Mouse (Mus musculus) cerebellum, adult 2 months (tissue): ENCODE results near the gene Rps19bp1. TPM values are rescaled to one million over a fixed set of nuclear protein-coding genes. Genes with fewer than 3 reads are reported as not detected.

ENCODE experiments used
- DNase-seq, 2 experiments: peaks; one replicate each; pipeline ENCODE4 v3.0.0; 2021
- H3K27ac ChIP-seq: fragments of 200-500 bp; 2 replicates; pipeline ENCODE4 v1.5.1; 2012; ENCODE audit warnings: low read length, control low read depth, inconsistent platforms; ENCODE audit not compliant: insufficient read depth
- H3K27me3 ChIP-seq: fragments of 200-500 bp; 2 replicates; pipeline ENCODE4 v1.6.1; 2012; ENCODE audit warnings: inconsistent platforms, mild to moderate bottlenecking, low read length, moderate library complexity; ENCODE audit not compliant: control insufficient read depth, insufficient read depth
- H3K4me1 ChIP-seq: fragments of 200-500 bp; 2 replicates; pipeline ENCODE4 v1.6.1; 2011; ENCODE audit warnings: low read length; ENCODE audit not compliant: control insufficient read depth, insufficient read depth
- H3K4me3 ChIP-seq: fragments of 200-500 bp; replicated peaks from 2 replicates; pipeline ENCODE3; 2011; ENCODE audit warnings: mild to moderate bottlenecking, low read depth, low read length, control low read depth; ENCODE audit not compliant: insufficient read depth
- CTCF ChIP-seq: fragments of 200-500 bp; IDR thresholded peaks from 2 replicates; pipeline ENCODE4 v1.5.1; 2011; ENCODE audit warnings: low read depth, mild to moderate bottlenecking, control low read depth, low read length, moderate library complexity, borderline replicate concordance; ENCODE audit not compliant: insufficient read depth
- POLR2A ChIP-seq: fragments of 200-500 bp; IDR thresholded peaks from 2 replicates; pipeline ENCODE4 v1.6.1; 2011; ENCODE audit warnings: low read length, control low read depth, borderline replicate concordance; ENCODE audit not compliant: insufficient read depth
- WGBS: fragments of 180-500 bp; shearing (Covaris S2); methylation state at CpG from one replicate; pipeline ENCODE4 v1.1.7; 2018; 5-methylcytosine and 5-hydroxymethylcytosine counted together
- polyA plus RNA-seq: library from polyadenylated mRNA; depleted of rRNA; stranded (reverse); fragments of >200 nt; gene quantifications from 2 replicates; pipeline ENCODE4 v1.2.3, GENCODE M21; 2012; rRNA removed

Rps19bp1 gene
- polyA plus RNA-seq, 1 experiment = 38.6 TPM

- WGBS = 76% methylated on average over 4 of the region's 4 CpGs
- H3K27me3 ChIP-seq = no peaks in the 10 kb centered on the region
- TF ChIP-seq CTCF (no peak), POLR2A (no peak)
- no peak overlapping the region for H3K27ac ChIP-seq
- DNase-seq = no peak
- peaks cover 11% of the 10 kb centered on the region; the same call in 1 of the 2 replicates for H3K4me1 ChIP-seq
- H3K4me3 ChIP-seq = no peak overlapping the region
Observed at GRCm38 (mm10) chr15:80219705-80220657, 44.1 kb downstream of the Rps19bp1 start.

DNA sequence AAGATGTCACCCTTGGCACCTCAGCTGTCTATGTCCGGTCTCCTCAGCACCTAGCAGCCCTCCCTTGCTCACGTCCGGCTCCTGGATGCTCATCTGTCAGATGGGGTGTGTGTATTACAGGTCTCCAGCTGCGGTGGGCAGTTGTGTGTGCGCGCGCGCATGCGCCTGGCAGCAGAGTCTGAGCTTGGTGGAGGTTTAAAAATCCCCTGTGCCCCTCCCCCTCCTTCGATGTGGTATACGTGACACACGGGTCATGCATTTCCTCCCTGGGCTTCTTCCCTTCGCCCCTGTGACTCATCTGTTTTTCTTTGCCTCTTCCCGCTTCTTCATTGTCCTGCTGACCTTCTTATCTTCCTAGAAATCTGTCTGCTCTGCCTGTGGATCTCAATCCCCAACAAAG, 44.9 kb downstream of the Rps19bp1 start:
- H3K27ac ChIP-seq = no peak overlapping the region
- 67% methylated on average over 14 of the region's 14 CpGs for whole genome bisulfite sequencing
- no peak for DNase-seq
- peaks cover 11% of the 10 kb centered on the region; the same call in 1 of the 2 replicates for H3K4me1 ChIP-seq
- H3K4me3 ChIP-seq = no peak overlapping the region
- TF ChIP-seq CTCF (no peak), POLR2A (no peak)
- no peaks in the 10 kb centered on the region for H3K27me3 ChIP-seq

GRCm38 (mm10) chr15:80217476-80217875, 46.6 kb downstream of the Rps19bp1 start:
- TF ChIP-seq POLR2A = no peak
- TF ChIP-seq CTCF = no peak
- 72% methylated on average over 10 of the region's 10 CpGs for WGBS
- DNase-seq = no peak
- H3K27ac ChIP-seq = no peak overlapping the region
- H3K27me3 ChIP-seq = no peaks in the 10 kb centered on the region
- H3K4me1 ChIP-seq = peaks cover 11% of the 10 kb centered on the region; the same call in 1 of the 2 replicates
- no peak overlapping the region for H3K4me3 ChIP-seq

GRCm38 (mm10) chr15:80216480-80216820, 47.7 kb downstream of the Rps19bp1 start:
- Histone ChIP-seq H3K27me3 (no peaks in the 10 kb centered on the region), H3K4me1 (peaks cover 11% of the 10 kb centered on the region; the same call in 1 of the 2 replicates), H3K4me3 (no peak overlapping the region), H3K27ac (no peak overlapping the region)
- TF ChIP-seq CTCF = no peak
- TF ChIP-seq POLR2A = no peak
- no peak for DNase-seq
- WGBS = 66% methylated on average over 9 of the region's 9 CpGs

DNA sequence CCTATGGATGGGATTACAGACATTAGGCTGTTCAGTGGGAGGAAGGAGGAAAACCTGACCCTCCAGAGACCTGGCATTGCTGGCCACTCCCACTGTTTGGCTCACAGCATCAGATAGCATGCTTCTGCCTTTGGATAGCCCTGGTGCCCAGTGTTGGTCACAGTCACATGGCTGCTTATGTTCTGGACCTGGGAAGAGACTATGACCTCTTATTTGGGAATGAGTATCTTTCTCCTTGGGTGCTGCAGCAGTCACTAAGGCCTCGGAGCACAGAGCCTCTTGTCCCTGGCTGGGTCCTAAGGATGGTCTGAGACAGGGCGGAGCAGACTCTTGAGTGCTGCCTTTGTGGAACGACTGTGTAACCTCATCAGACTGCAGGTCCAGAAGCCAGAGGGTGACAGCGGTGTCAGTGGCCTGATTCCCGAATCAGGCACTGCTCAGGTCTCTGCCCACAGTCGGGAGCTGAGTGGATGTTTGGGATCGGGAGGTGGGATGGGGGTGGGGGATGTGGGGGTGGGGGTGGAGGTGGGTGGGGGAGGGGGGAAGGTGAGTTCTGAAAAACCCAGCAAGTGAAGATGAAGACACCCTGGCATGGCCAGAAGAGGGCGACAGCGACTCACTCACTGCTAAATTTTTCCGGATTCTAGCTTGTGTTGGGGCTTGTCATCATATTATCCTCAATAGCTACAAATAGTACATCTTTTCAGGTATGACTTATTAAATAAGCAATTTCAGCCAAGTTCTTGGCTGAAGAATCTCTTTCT, 48.2 kb downstream of the Rps19bp1 start:
- H3K27ac ChIP-seq = no peak overlapping the region
- no peaks in the 10 kb centered on the region for H3K27me3 ChIP-seq
- peak; percentile 52 to 58 for DNase-seq
- TF ChIP-seq POLR2A = no peak
- TF ChIP-seq CTCF = peak; percentile 52; the same call in 1 of the 2 replicates
- peaks cover 11% of the 10 kb centered on the region; the same call in 1 of the 2 replicates for H3K4me1 ChIP-seq
- H3K4me3 ChIP-seq = no peak overlapping the region
- 26% methylated on average over 10 of the region's 10 CpGs for WGBS

- H3K27ac ChIP-seq = no peak overlapping the region
- no peak overlapping the region for H3K4me3 ChIP-seq
- TF ChIP-seq POLR2A (no peak), CTCF (no peak)
- no peak for DNase-seq
- no peaks in the 10 kb centered on the region for H3K27me3 ChIP-seq
- H3K4me1 ChIP-seq = peaks cover 13% of the 10 kb centered on the region; the same call in 1 of the 2 replicates
Observed at GRCm38 (mm10) chr15:80213688-80214087, 50.4 kb downstream of the Rps19bp1 start.

Other genes with a start within 250 kb of the Rps19bp1 start
- 15.4 and 16.0 TPM in 2 replicates for gene Pdgfb, start 249.3 kb downstream of the Rps19bp1 start, polyA plus RNA-seq
- 448 and 455 TPM in 2 replicates for gene Syngr1, start 173.0 kb downstream of the Rps19bp1 start, polyA plus RNA-seq
- gene Rpl3, start 172.4 kb downstream of the Rps19bp1 start, polyA plus RNA-seq = 678 and 692 TPM in 2 replicates
- gene Tab1, start 131.2 kb downstream of the Rps19bp1 start, polyA plus RNA-seq = 50.0 and 50.2 TPM in 2 replicates
- 106 and 114 TPM in 2 replicates for gene Mgat3, start 90.6 kb downstream of the Rps19bp1 start, polyA plus RNA-seq
- 18.4 and 19.6 TPM in 2 replicates for gene Mief1, start 30.3 kb downstream of the Rps19bp1 start, polyA plus RNA-seq
- gene AC140267.1, start 28.5 kb downstream of the Rps19bp1 start, polyA plus RNA-seq = not detected in 2 replicates
- 216 and 242 TPM in 2 replicates for gene Atf4, start 9.1 kb downstream of the Rps19bp1 start, polyA plus RNA-seq
- gene Cacna1i, start 22.9 kb upstream of the Rps19bp1 start, polyA plus RNA-seq = 20.8 and 22.0 TPM in 2 replicates